Mouse (Mus musculus) liver, embryonic 14.5 days (tissue): ENCODE data around the gene Gm10401.

Experiments used
- CTCF ChIP-seq: IDR thresholded peaks from 2 replicates; pipeline ENCODE4 v1.5.1; 2016; ENCODE audit warnings: antibody characterized with exemption, low read depth, control low read depth
- EP300 ChIP-seq: IDR thresholded peaks from 2 replicates; pipeline ENCODE4 v1.6.1; 2016; ENCODE audit warnings: antibody characterized with exemption, low read depth

DNA sequence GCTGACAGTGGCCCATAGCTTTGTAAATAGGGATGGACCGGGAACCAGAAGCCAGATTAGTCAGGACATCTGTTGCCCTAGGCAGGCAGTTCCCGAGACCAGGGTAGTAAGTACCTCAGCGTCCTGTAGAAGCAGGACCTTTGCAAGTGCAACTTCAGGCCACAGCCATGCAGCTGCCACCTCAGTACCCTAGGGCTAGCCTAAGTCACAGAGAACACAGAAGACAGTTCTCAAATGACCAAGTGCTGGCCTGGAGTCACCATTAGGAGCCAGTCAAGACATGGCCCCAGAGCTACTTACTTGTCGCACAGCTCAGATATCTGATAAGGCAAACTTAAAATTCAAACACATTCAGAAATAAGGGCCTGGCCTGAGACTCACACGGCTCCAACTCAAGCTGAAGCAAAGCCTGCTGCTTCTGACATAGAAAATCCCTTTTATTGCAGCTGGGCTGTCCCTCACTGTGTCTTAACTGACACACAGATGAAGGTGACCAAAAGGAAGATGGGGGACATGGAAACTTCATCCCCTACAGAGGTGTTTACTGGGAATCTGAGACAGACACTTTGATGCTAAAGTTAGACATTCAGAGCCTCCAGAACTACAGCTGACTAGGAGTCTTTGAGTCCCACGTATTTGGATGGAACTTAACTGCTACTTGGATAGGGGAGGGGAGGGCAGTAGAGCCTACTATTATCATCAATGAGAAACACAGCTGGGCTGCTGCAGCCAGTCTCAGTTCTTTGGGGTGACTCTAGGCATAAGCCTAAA, 48.1 kb upstream of the Gm10401 start:
- no peak for TF ChIP-seq CTCF
- no peak for TF ChIP-seq EP300
